Comparison of ENCODE assay signal across 11 mouse cellular contexts in genomic region chr7:64360586-64360945, GRCm38 (mm10). TPM values are rescaled to one million over a fixed set of nuclear protein-coding genes. Genes with fewer than 3 reads are reported as not detected.
A peak's percentile ranks its signal among the peaks of the same experiment; 100 is the strongest.
DNase-seq lines count a peak whose midpoint lies in the region; ATAC-seq and TF ChIP-seq lines count a peak whose summit lies in the region.
"Had no signal": no experiment of that assay in that cellular context is flagged by ENCODE, and none has a peak within 500 bp of the region (broad histone marks: within the 10 kb centered on the region; RNA-seq: fewer than 3 reads in every experiment).

No protein-coding gene starts in this region.

- peaks cover 31% of the 10 kb centered on the region for H3K4me1 ChIP-seq in bone marrow macrophage, adult 2 months (ENCODE audit: control insufficient read depth, insufficient read depth, low read length)
- no peaks in the 10 kb centered on the region for H3K4me1 ChIP-seq in hindbrain, embryonic 14.5 days (replicated peaks; ENCODE audit: control insufficient read depth, insufficient read depth, low read length)
- H3K4me1 ChIP-seq in forebrain, embryonic 13.5 days = no peaks in the 10 kb centered on the region
- H3K4me1 ChIP-seq: neural tube, embryonic 12.5 days had no signal

- intact Hi-C loops in left cerebral cortex, postnatal 25 days (cut with DNase I) = no loop called here
- intact Hi-C loops in heart, postnatal 25 days (cut with DNase I) = no loop called here

- peak; percentile 73 for DNase-seq in layer of hippocampus, adult 11-12 months (ENCODE audit: low spot score)
- DNase-seq in layer of hippocampus, postnatal 25 days (ENCODE audit: extremely low spot score in 1 of 2, low spot score in 1 of 2) = no peak
- DNase-seq in hindbrain, embryonic 14.5 days (ENCODE audit: low spot score) = no peak
- peak; percentile 38 to 60 for DNase-seq in left cerebral cortex, postnatal 25 days (ENCODE audit: low spot score in 2 of 2)
- no peak for DNase-seq in heart, postnatal 25 days (ENCODE audit: low spot score)
- no peak for DNase-seq in adrenal gland, adult 8-10 months
- DNase-seq: kidney, adult 18-20 months; lung, adult 18-20 months had no signal

- 67% methylated on average over 3 of the region's 3 CpGs for WGBS in hindbrain, embryonic 14.5 days
- WGBS in forebrain, embryonic 13.5 days = 63% methylated on average over 3 of the region's 3 CpGs

- H3K9ac ChIP-seq in hindbrain, embryonic 14.5 days = no peak overlapping the region
- no peak overlapping the region for H3K9ac ChIP-seq in forebrain, embryonic 13.5 days
- H3K9ac ChIP-seq: neural tube, embryonic 12.5 days had no signal

- no peak for TF ChIP-seq CTCF in bone marrow macrophage, adult 2 months (IDR thresholded peaks at IDR 0.05; ENCODE audit: low read depth, low read length)

- H3K9me3 ChIP-seq in hindbrain, embryonic 14.5 days (ENCODE audit: control insufficient read depth, low read length) = no peaks in the 10 kb centered on the region
- no peaks in the 10 kb centered on the region for H3K9me3 ChIP-seq in forebrain, embryonic 13.5 days (replicated peaks)
- H3K9me3 ChIP-seq: neural tube, embryonic 12.5 days had no signal

- no peak overlapping the region for H3K4me2 ChIP-seq in hindbrain, embryonic 14.5 days (replicated peaks)
- H3K4me2 ChIP-seq in forebrain, embryonic 13.5 days = no peak overlapping the region
- H3K4me2 ChIP-seq: neural tube, embryonic 12.5 days had no signal

- no peaks in the 10 kb centered on the region for H3K27me3 ChIP-seq in hindbrain, embryonic 14.5 days (ENCODE audit: control insufficient read depth, insufficient read depth, low read length)
- no peaks in the 10 kb centered on the region for H3K27me3 ChIP-seq in forebrain, embryonic 13.5 days
- H3K27me3 ChIP-seq: neural tube, embryonic 12.5 days had no signal

- peak overlapping the region; percentile 7; the same call in 1 of the 2 replicates for H3K27ac ChIP-seq in bone marrow macrophage, adult 2 months (ENCODE audit: insufficient read depth, low read depth, low read length)
- peak overlapping the region; percentile 43; the same call in 1 of the 2 replicates for H3K27ac ChIP-seq in hindbrain, embryonic 14.5 days
- H3K27ac ChIP-seq in forebrain, embryonic 13.5 days = no peak overlapping the region
- H3K27ac ChIP-seq: neural tube, embryonic 12.5 days had no signal

- peaks cover 63% of the 10 kb centered on the region for H3K36me3 ChIP-seq in hindbrain, embryonic 14.5 days (replicated peaks; ENCODE audit: control insufficient read depth, insufficient read depth)
- peaks cover 80% of the 10 kb centered on the region for H3K36me3 ChIP-seq in forebrain, embryonic 13.5 days (ENCODE audit: poor library complexity, severe bottlenecking)

- no peak overlapping the region for H3K4me3 ChIP-seq in bone marrow macrophage, adult 2 months (ENCODE audit: insufficient read depth, low read length)
- H3K4me3 ChIP-seq in hindbrain, embryonic 14.5 days (replicated peaks; ENCODE audit: low read length) = no peak overlapping the region
- H3K4me3 ChIP-seq in forebrain, embryonic 13.5 days = no peak overlapping the region
- H3K4me3 ChIP-seq: neural tube, embryonic 12.5 days had no signal

- no peak for ATAC-seq in hindbrain, embryonic 14.5 days (ENCODE audit: low FRiP score)
- no peak for ATAC-seq in forebrain, embryonic 13.5 days

- TF ChIP-seq POLR2A in bone marrow macrophage, adult 2 months (IDR thresholded peaks at IDR 0.05; ENCODE audit: borderline replicate concordance, low read depth, low read length) = no peak

RNA-seq across cellular contexts. Expression of gene Fan1, which starts 13.3 kb away (rescaled TPM):
- 10 to 100 TPM in 1 of 2 experiments, 1 to 10 TPM in 1; 9.6 to 12.3 TPM for total RNA-seq in layer of hippocampus, postnatal 25 days (2021)
- polyA plus RNA-seq in bone marrow macrophage, adult 2 months (2012; ENCODE audit: insufficient read depth, insufficient read length, missing spikeins) = 2.3 and 3.7 TPM in 2 replicates
- 3.5 and 5.0 TPM in 2 replicates for polyA plus RNA-seq in hindbrain, embryonic 14.5 days (2014; fragmentation: Nextera tagmentation; extraction: Ambion mirVana)
- total RNA-seq in left cerebral cortex, postnatal 25 days (2021) = 1 to 10 TPM; 9.4 to 10.0 TPM
- 1 to 10 TPM; 8.4 to 8.8 TPM for total RNA-seq in heart, postnatal 25 days (2021)
- 10 to 100 TPM in 3 of 4 experiments, 1 to 10 TPM in 1; 8.2 to 15.9 (median 12.6) TPM for total RNA-seq in adrenal gland, adult 8-10 months (2022)
- 8.6 and 9.1 TPM in 2 replicates for polyA plus RNA-seq in forebrain, embryonic 13.5 days (2015; fragmentation: Nextera tagmentation; extraction: Ambion mirVana)

RNA-seq across cellular contexts. Expression of gene Mphosph10, which starts 31.5 kb away (rescaled TPM):
- total RNA-seq in layer of hippocampus, postnatal 25 days (2021) = 10 to 100 TPM; 20.5 to 22.7 TPM
- polyA plus RNA-seq in bone marrow macrophage, adult 2 months (2012; ENCODE audit: insufficient read depth, insufficient read length, missing spikeins) = 20.0 and 21.4 TPM in 2 replicates
- 20.2 and 22.5 TPM in 2 replicates for polyA plus RNA-seq in hindbrain, embryonic 14.5 days (2014; fragmentation: Nextera tagmentation; extraction: Ambion mirVana)
- 10 to 100 TPM; 17.7 to 18.2 TPM for total RNA-seq in left cerebral cortex, postnatal 25 days (2021)
- 10 to 100 TPM; 12.2 to 14.7 TPM for total RNA-seq in heart, postnatal 25 days (2021)
- 10 to 100 TPM; 22.5 to 27.8 (median 25.1) TPM for total RNA-seq in adrenal gland, adult 8-10 months (2022)
- 38.0 and 39.3 TPM in 2 replicates for polyA plus RNA-seq in forebrain, embryonic 13.5 days (2015; fragmentation: Nextera tagmentation; extraction: Ambion mirVana)

RNA-seq across cellular contexts. Expression of gene Mcee, which starts 31.8 kb away (rescaled TPM):
- total RNA-seq in layer of hippocampus, postnatal 25 days (2021) = 10 to 100 TPM; 47.5 to 51.0 TPM
- 69.6 and 95.3 TPM in 2 replicates for polyA plus RNA-seq in bone marrow macrophage, adult 2 months (2012; ENCODE audit: insufficient read depth, insufficient read length, missing spikeins)
- 47.3 and 58.9 TPM in 2 replicates for polyA plus RNA-seq in hindbrain, embryonic 14.5 days (2014; fragmentation: Nextera tagmentation; extraction: Ambion mirVana)
- 10 to 100 TPM; 47.3 to 47.4 TPM for total RNA-seq in left cerebral cortex, postnatal 25 days (2021)
- total RNA-seq in heart, postnatal 25 days (2021) = 100 to 1,000 TPM; 181 to 187 TPM
- total RNA-seq in adrenal gland, adult 8-10 months (2022) = 10 to 100 TPM; 53.7 to 74.8 (median 58.0) TPM
- polyA plus RNA-seq in forebrain, embryonic 13.5 days (2015; fragmentation: Nextera tagmentation; extraction: Ambion mirVana) = 39.1 and 44.9 TPM in 2 replicates

Comparison
In these comparisons a context has a peak if more than half of its experiments do, and no peak if none do; other contexts are left out.
1. DNase-seq: peak in layer of hippocampus, adult 11-12 months (single experiment) and left cerebral cortex, postnatal 25 days (2 of 2); none in layer of hippocampus, postnatal 25 days (0 of 2), hindbrain, embryonic 14.5 days (single experiment), heart, postnatal 25 days (single experiment) and adrenal gland, adult 8-10 months (single experiment).